Mouse (Mus musculus) spleen, adult 2 months (tissue): Measurements from ENCODE around the gene Ankrd39. TPM values are rescaled to one million over a fixed set of nuclear protein-coding genes. Genes with fewer than 3 reads are reported as not detected.

Experiments used
- DNase-seq, 2 experiments: peaks; one replicate each; pipeline versions ENCODE4 v3.0.0 to v3.0.0-alpha.2; 2012 to 2021; ENCODE audit warnings: low spot score in 2 of 2, low read depth in 1 of 2
- H3K27ac ChIP-seq: fragments of 200-500 bp; 2 replicates; pipeline ENCODE4 v1.5.1; 2012; ENCODE audit warnings: low read length, inconsistent platforms; ENCODE audit not compliant: insufficient read depth
- H3K27me3 ChIP-seq: fragments of 200-500 bp; 2 replicates; pipeline ENCODE4 v1.6.1; 2012; ENCODE audit warnings: mild to moderate bottlenecking, moderate library complexity, low read length, inconsistent platforms; ENCODE audit not compliant: control insufficient read depth, insufficient read depth
- H3K36me3 ChIP-seq: fragments of 200-500 bp; 2 replicates; pipeline ENCODE4 v1.6.1; 2012; ENCODE audit warnings: mild to moderate bottlenecking, low read length, inconsistent platforms; ENCODE audit not compliant: control insufficient read depth, insufficient read depth
- H3K4me1 ChIP-seq: fragments of 200-500 bp; 2 replicates; pipeline ENCODE4 v1.6.1; 2011; ENCODE audit warnings: inconsistent platforms; ENCODE audit not compliant: control insufficient read depth, insufficient read depth, insufficient read length
- H3K4me3 ChIP-seq: fragments of 200-500 bp; 2 replicates; pipeline ENCODE4 v1.5.1; 2011; ENCODE audit warnings: mild to moderate bottlenecking, inconsistent platforms; ENCODE audit not compliant: insufficient read depth, insufficient read length; ENCODE audit errors: extremely low read depth
- CTCF ChIP-seq: fragments of 200-500 bp; IDR thresholded peaks from 2 replicates; pipeline ENCODE4 v1.5.1; 2011; ENCODE audit warnings: mild to moderate bottlenecking, inconsistent platforms; ENCODE audit not compliant: insufficient read depth, insufficient read length, insufficient replicate concordance; ENCODE audit errors: extremely low read depth
- POLR2A ChIP-seq: fragments of 200-500 bp; IDR thresholded peaks from 2 replicates; pipeline ENCODE4 v1.6.1; 2011; ENCODE audit warnings: low read depth, low read length, inconsistent platforms
- WGBS: fragments of 180-500 bp; shearing (Covaris S2); methylation state at CpG from one replicate; pipeline ENCODE4 v1.1.7; 2018; 5-methylcytosine and 5-hydroxymethylcytosine counted together
- polyA plus RNA-seq: library from polyadenylated mRNA; depleted of rRNA; stranded (reverse); fragments of >200 nt; gene quantifications from 2 replicates; pipeline ENCODE4 v1.2.3, GENCODE M21; 2012

Gene Ankrd39
- polyA plus RNA-seq, 1 experiment, result 22.2 TPM

DNA sequence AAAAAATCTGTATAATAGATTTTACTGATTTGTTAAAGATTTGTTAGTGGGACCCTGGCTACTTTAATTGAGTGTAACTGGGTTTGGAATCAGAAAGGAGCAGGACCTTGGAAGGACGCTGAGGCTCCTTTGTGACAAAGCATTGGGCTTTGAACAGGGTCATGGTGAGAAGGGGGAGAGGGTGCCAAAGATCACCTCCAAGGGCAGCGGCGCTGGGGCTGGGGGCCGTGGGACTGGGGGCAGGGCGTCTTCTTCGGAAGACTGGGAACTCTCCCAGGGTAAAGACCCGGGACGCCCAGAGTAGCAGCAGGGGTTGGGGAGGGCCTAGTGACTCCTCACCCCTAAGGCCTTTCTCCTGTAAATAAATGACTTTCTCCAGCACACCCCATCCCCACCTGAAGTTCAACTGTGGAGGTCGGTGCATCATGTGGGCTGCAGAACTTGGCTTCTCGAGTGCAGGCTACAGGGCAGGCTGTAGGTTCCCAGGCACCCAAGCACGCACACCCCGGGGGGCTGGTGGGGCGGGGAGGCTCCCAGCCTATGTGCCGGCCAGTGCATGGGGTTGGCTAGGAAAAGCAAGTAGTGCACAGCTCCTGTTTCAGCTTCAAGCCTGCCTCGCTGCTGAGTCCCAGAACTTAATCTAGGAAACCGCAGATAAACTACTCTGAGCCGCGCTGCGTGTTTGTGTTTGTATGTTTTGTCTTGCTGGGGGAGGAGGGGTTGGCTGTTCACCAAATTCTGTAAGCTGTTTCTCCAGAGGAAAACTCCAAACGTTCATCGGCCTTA, 20.8 kb upstream of the Ankrd39 start:
- no peaks in the 10 kb centered on the region; the same call in 1 of the 2 replicates for H3K4me1 ChIP-seq
- TF ChIP-seq CTCF (no peak), POLR2A (no peak)
- no peaks in the 10 kb centered on the region for H3K36me3 ChIP-seq
- H3K27me3 ChIP-seq, result no peaks in the 10 kb centered on the region
- 88% methylated on average over 21 of the region's 21 CpGs for WGBS
- no peak overlapping the region for H3K27ac ChIP-seq
- H3K4me3 ChIP-seq, result no peak overlapping the region
- no peak for DNase-seq

DNA sequence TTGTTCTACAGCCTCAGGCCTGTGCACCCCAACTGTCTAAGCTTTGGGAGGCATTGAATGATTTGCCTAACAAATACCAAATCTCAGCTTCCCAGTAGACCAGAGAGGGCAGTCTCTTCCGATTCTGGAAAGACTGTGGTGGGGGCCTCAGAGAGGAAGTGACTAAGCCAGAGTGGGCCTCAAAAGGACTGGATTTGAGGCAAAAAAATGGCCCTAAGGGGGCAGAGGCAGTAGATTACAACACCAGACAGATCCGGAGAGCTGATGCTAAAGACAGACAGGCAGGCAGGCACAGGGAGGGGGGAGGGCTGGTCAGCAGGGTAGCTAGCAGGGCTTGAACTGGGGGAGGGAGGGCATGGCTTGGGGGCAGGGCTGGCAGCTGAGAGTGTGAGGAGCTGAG, 19.2 kb upstream of the Ankrd39 start:
- 51% methylated on average over 2 of the region's 2 CpGs for WGBS
- TF ChIP-seq POLR2A, result no peak
- no peaks in the 10 kb centered on the region for H3K36me3 ChIP-seq
- no peaks in the 10 kb centered on the region for H3K27me3 ChIP-seq
- no peak overlapping the region for H3K4me3 ChIP-seq
- H3K4me1 ChIP-seq, result no peaks in the 10 kb centered on the region
- H3K27ac ChIP-seq, result no peak overlapping the region
- no peak for DNase-seq

- no peak for DNase-seq
- no peaks in the 10 kb centered on the region for H3K27me3 ChIP-seq
- 41% methylated on average over 6 of the region's 6 CpGs for WGBS
- no peaks in the 10 kb centered on the region for H3K36me3 ChIP-seq
- no peak overlapping the region for H3K4me3 ChIP-seq
- TF ChIP-seq POLR2A (no peak), CTCF (no peak)
- no peaks in the 10 kb centered on the region for H3K4me1 ChIP-seq
- H3K27ac ChIP-seq, result no peak overlapping the region
Measured at GRCm38 (mm10) chr1:36564101-36564500, 16.9 kb upstream of the Ankrd39 start.

GRCm38 (mm10) chr1:36563632-36564031, 16.4 kb upstream of the Ankrd39 start:
- 55% methylated on average over 4 of the region's 4 CpGs for WGBS
- DNase-seq, result no peak
- Histone ChIP-seq H3K27ac (no peak overlapping the region), H3K27me3 (no peaks in the 10 kb centered on the region), H3K4me1 (no peaks in the 10 kb centered on the region; the same call in 1 of the 2 replicates), H3K36me3 (no peaks in the 10 kb centered on the region), H3K4me3 (no peak overlapping the region)
- TF ChIP-seq CTCF (no peak), POLR2A (no peak)

DNA sequence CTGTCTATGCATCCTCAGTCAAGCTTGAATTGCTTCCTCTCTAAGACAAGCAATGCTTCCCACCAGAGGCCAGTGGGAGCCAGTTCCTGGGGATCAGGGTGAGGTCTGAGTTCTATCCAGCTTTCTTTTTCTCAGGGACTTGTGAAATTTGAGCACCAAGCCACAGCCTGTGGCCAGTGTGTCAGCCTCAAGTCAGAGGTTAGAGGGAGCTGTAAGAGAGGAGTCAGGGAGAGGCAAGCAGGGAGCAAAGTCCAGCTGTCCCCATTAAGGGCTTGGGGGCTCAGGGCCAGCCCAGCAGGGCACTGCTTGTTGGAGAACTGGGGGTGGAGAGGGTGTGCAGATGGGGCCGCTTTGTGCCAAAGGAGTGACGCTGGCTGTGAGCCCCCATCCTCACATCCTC, 16.0 kb upstream of the Ankrd39 start:
- TF ChIP-seq POLR2A (no peak), CTCF (no peak)
- no peaks in the 10 kb centered on the region; the same call in 1 of the 2 replicates for H3K4me1 ChIP-seq
- WGBS, result 91% methylated on average over 2 of the region's 2 CpGs

DNA sequence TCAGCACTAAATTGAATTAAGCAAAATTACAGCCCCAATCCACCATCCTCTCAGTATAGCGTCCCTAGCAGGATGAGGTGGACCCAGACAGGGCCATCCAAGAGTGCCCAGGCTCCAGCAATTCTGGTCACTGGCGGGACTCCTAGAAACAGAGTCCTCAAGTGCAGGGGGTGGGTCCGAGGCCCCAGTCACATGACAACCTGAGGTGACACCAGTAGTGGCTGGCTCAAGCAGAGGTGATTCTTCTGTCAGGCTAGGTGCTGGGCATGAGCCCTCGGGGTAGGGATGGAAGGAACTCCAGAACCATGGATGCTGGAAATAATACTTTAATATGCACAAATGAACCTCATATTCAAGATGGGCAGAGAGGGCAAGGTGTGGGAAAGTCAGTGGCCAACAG, 15.1 kb upstream of the Ankrd39 start:
- TF ChIP-seq POLR2A (no peak), CTCF (no peak)
- no peak overlapping the region for H3K27ac ChIP-seq
- 86% methylated on average over 4 of the region's 4 CpGs for WGBS
- no peaks in the 10 kb centered on the region for H3K36me3 ChIP-seq
- peaks cover 9% of the 10 kb centered on the region for H3K27me3 ChIP-seq
- DNase-seq, result no peak
- no peaks in the 10 kb centered on the region; the same call in none of the 2 replicates for H3K4me1 ChIP-seq
- H3K4me3 ChIP-seq, result no peak overlapping the region

More for the DNA sequence above, 16.0 kb upstream of the Ankrd39 start:
- DNase-seq, result no peak
- Histone ChIP-seq H3K4me3 (no peak overlapping the region), H3K27me3 (peaks cover 2% of the 10 kb centered on the region; the same call in 1 of the 2 replicates), H3K27ac (no peak overlapping the region), H3K36me3 (no peaks in the 10 kb centered on the region)

- H3K36me3 ChIP-seq, result no peaks in the 10 kb centered on the region
- TF ChIP-seq POLR2A (no peak), CTCF (no peak)
- 82% methylated on average over 6 of the region's 6 CpGs for WGBS
- DNase-seq, result no peak
- peaks cover 7% of the 10 kb centered on the region for H3K4me1 ChIP-seq
- H3K27ac ChIP-seq, result no peak overlapping the region
- H3K4me3 ChIP-seq, result no peak overlapping the region
- H3K27me3 ChIP-seq, result peaks cover 12% of the 10 kb centered on the region
Measured at GRCm38 (mm10) chr1:36560903-36561302, 13.7 kb upstream of the Ankrd39 start.
